Comparison of ENCODE assay signal across 7 mouse cellular contexts in genomic region chr10:26799562-26800051, GRCm38 (mm10). TPM values are rescaled to one million over a fixed set of nuclear protein-coding genes. Genes with fewer than 3 reads are reported as not detected.
DNase-seq lines count a peak whose midpoint lies in the region; ATAC-seq and TF ChIP-seq lines count a peak whose summit lies in the region.

No protein-coding gene starts in this region.

- no peaks in the 10 kb centered on the region for H3K27me3 ChIP-seq in embryonic facial prominence, embryonic 15.5 days

- peak; percentile 47 for DNase-seq in R1 (ENCODE audit: low read depth, low spot score)
- peak; percentile 78 for DNase-seq in induced T-regulatory cell, adult 2 months (ENCODE audit: low read depth)
- peak; percentile 20 for DNase-seq in lung, adult 2 months
- peak; percentile 10 to 29 for DNase-seq in spleen, postnatal 14 days (ENCODE audit: low spot score in 2 of 2)
- DNase-seq in layer of hippocampus, adult 2 months (ENCODE audit: low spot score in 2 of 2), result no peak
- DNase-seq in adipocyte (ENCODE audit: low spot score), result no peak

- H3K27ac ChIP-seq in embryonic facial prominence, embryonic 15.5 days (replicated peaks), result 0 out of 2 replicates have a peak overlapping the region, but pooled peaks have one; percentile 28
- H3K27ac ChIP-seq in layer of hippocampus, adult 2 months, result no peak overlapping the region

- no peaks in the 10 kb centered on the region for H3K9me3 ChIP-seq in embryonic facial prominence, embryonic 15.5 days (replicated peaks)

- ATAC-seq in embryonic facial prominence, embryonic 15.5 days (ENCODE audit: insufficient number of reproducible peaks, low FRiP score, low TSS enrichment, low read depth), result no peak

- 57% methylated on average over 5 of the region's 5 CpGs for WGBS in embryonic facial prominence, embryonic 15.5 days
- 28% methylated on average over 5 of the region's 5 CpGs for WGBS in lung, adult 2 months

- no peak overlapping the region for H3K9ac ChIP-seq in embryonic facial prominence, embryonic 15.5 days

- H3K4me1 ChIP-seq in embryonic facial prominence, embryonic 15.5 days, result 0 out of 2 replicates have a peak, but pooled peaks cover 5% of the 10 kb centered on the region
- H3K4me1 ChIP-seq in lung, adult 2 months (ENCODE audit: control insufficient read depth, insufficient read depth, low read length), result peaks cover 5% of the 10 kb centered on the region

- no peak for TF ChIP-seq CTCF in lung, adult 2 months (IDR thresholded peaks at IDR 0.05; ENCODE audit: insufficient read depth, low read length)
- no peak for TF ChIP-seq CTCF in layer of hippocampus, adult 2 months (conservative IDR thresholded peaks at IDR 0.05)

- no peak; the same call in 1 of the 2 replicates for TF ChIP-seq POLR2A in lung, adult 2 months (IDR thresholded peaks at IDR 0.05; ENCODE audit: borderline replicate concordance, extremely low read depth, low read depth, low read length)

- no peaks in the 10 kb centered on the region for H3K36me3 ChIP-seq in embryonic facial prominence, embryonic 15.5 days

- H3K4me2 ChIP-seq in embryonic facial prominence, embryonic 15.5 days (replicated peaks), result no peak overlapping the region

- H3K4me3 ChIP-seq in embryonic facial prominence, embryonic 15.5 days (replicated peaks), result no peak overlapping the region
- H3K4me3 ChIP-seq in lung, adult 2 months (replicated peaks; ENCODE audit: extremely low read depth, low read depth, low read length), result no peak overlapping the region
- no peak overlapping the region for H3K4me3 ChIP-seq in layer of hippocampus, adult 2 months

RNA-seq across cellular contexts. Expression of gene Arhgap18, which starts 46.4 kb away (rescaled TPM):
- 24.0 and 24.5 TPM in 2 replicates for polyA plus RNA-seq in embryonic facial prominence, embryonic 15.5 days (2015; fragmentation: Nextera tagmentation; extraction: Ambion mirVana)
- 2.5 and 3.9 TPM in 2 replicates for polyA plus RNA-seq in lung, adult 2 months (2012; rRNA removed)
- total RNA-seq in layer of hippocampus, adult 2 months (2021), result 1 to 10 TPM; 4.7 to 4.8 TPM

Comparison
In these comparisons a context has a peak if more than half of its experiments do, and no peak if none do; other contexts are left out.
1. DNase-seq: peak in R1 (single experiment), induced T-regulatory cell, adult 2 months (single experiment), lung, adult 2 months (single experiment) and spleen, postnatal 14 days (2 of 2); none in layer of hippocampus, adult 2 months (0 of 2) and adipocyte (single experiment).